Mouse (Mus musculus) C2C12 (cell line): ENCODE results near the gene 2610318N02Rik.

Experiments used
- CTCF ChIP-seq: IDR thresholded peaks from one replicate; pipeline ENCODE4 v1.5.1; 2011; ENCODE audit not compliant: control insufficient read depth, insufficient read depth, insufficient read length
- MAX ChIP-seq: IDR thresholded peaks from one replicate; pipeline ENCODE4 v1.6.1; 2011; ENCODE audit warnings: mild to moderate bottlenecking, control low read depth
- MYOD1 ChIP-seq: IDR thresholded peaks from one replicate; pipeline ENCODE4 v1.6.1; 2011; ENCODE audit warnings: low read depth; ENCODE audit not compliant: control insufficient read depth, insufficient read length
- MYOG ChIP-seq: IDR thresholded peaks from one replicate; pipeline ENCODE4 v1.6.1; 2011; ENCODE audit not compliant: control insufficient read depth, insufficient read length; ENCODE audit errors: extremely low read depth
- USF1 ChIP-seq: IDR thresholded peaks from one replicate; pipeline ENCODE4 v1.6.1; 2011; ENCODE audit warnings: low read depth, mild to moderate bottlenecking, control low read depth, moderate library complexity

DNA sequence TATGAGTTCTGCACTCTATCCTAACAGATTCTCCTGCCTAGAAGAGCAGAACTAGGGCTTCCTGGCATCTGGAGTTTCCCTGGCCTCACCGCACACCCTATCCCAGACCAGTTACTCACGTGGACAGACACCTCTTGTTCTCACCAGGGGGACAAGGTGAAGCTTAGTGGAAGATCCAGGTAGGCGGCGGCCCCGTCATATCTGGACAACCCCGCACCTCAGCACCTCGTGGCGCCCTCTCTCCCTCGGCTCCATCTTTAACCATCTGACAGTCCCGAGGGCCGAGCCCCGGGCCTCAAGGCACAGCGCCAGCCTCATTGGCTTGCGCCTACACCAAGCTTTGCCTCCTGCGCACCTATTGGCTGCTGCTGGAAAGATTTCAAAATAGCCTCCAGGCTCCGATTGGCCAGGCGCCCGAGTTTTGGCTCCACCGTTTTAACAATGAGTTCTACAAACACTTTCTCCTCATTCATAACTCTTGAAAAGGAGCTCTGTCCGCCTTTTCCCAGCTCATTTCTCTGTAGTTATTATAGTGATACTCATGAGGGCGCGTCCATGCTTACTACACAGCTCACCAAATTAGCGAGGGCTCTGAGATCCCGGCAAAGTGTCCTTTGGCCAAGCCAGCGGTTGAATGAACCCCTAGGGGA lies at the start of gene 2610318N02Rik:
- TF ChIP-seq CTCF (no peak), MAX (peak; percentile 60), MYOD1 (no peak), MYOG (no peak), USF1 (no peak)
